Mouse (Mus musculus): ENCODE measurements around the gene Osbpl6.
"Not testable (repeated sequence)": the region's sequence is repeated elsewhere in the genome, so short reads cannot be mapped to it uniquely, and the experiment has no call there.

Gene Osbpl6

GRCm38 (mm10) chr2:76606704-76607103 lies 200.4 kb downstream of the Osbpl6 start:
- in situ Hi-C loops (cut with MboI; ENCODE audit: low pct_unique_long_range_greater_than_20kb in 1 of 2, low sequenced_read_pairs in 2 of 2, unreplicated experiment in 1 of 2), result no loop called here

- in situ Hi-C loops (cut with MboI; ENCODE audit: low pct_unique_long_range_greater_than_20kb in 1 of 2, low sequenced_read_pairs in 2 of 2, unreplicated experiment in 1 of 2), result loop anchor here in 1 of 2 experiments (10.0 kb wide), 1 partner anchor 246 kb away; the partner anchor contains the start of genes Cyct and Rbm45
These were observed 204.2 kb downstream of the Osbpl6 start for GRCm38 (mm10) chr2:76610326-76611104.

- in situ Hi-C loops (cut with MboI; ENCODE audit: low pct_unique_long_range_greater_than_20kb in 1 of 2, low sequenced_read_pairs in 2 of 2, unreplicated experiment in 1 of 2), result loop anchor here in 1 of 2 experiments (10.0 kb wide), 1 partner anchor 247 kb away; the partner anchor contains the start of genes Cyct and Rbm45
These were observed 205.7 kb downstream of the Osbpl6 start for GRCm38 (mm10) chr2:76611996-76612395.

GRCm38 (mm10) chr2:76618078-76618477 lies 211.8 kb downstream of the Osbpl6 start:
- in situ Hi-C loops (cut with MboI; ENCODE audit: low pct_unique_long_range_greater_than_20kb in 1 of 2, low sequenced_read_pairs in 2 of 2, unreplicated experiment in 1 of 2), result loop anchor here in 1 of 2 experiments (10.0 kb wide), 1 partner anchor 253 kb away; the partner anchor contains the start of genes Cyct and Rbm45

- in situ Hi-C loops (cut with MboI; ENCODE audit: low pct_unique_long_range_greater_than_20kb in 1 of 2, low sequenced_read_pairs in 2 of 2, unreplicated experiment in 1 of 2), result no loop called here
These were observed 213.9 kb downstream of the Osbpl6 start for GRCm38 (mm10) chr2:76620188-76620587.

- in situ Hi-C loops (cut with MboI; ENCODE audit: low pct_unique_long_range_greater_than_20kb in 1 of 2, low sequenced_read_pairs in 2 of 2, unreplicated experiment in 1 of 2), result no loop called here
These were observed 215.4 kb downstream of the Osbpl6 start for GRCm38 (mm10) chr2:76621724-76622123.

- in situ Hi-C loops (cut with MboI; ENCODE audit: low pct_unique_long_range_greater_than_20kb in 1 of 2, low sequenced_read_pairs in 2 of 2, unreplicated experiment in 1 of 2), result not testable (repeated sequence)
These were observed 216.0 kb downstream of the Osbpl6 start for GRCm38 (mm10) chr2:76622316-76622715.

GRCm38 (mm10) chr2:76630293-76630692 lies 224.0 kb downstream of the Osbpl6 start:
- in situ Hi-C loops (cut with MboI; ENCODE audit: low pct_unique_long_range_greater_than_20kb in 1 of 2, low sequenced_read_pairs in 2 of 2, unreplicated experiment in 1 of 2), result no loop called here

GRCm38 (mm10) chr2:76631600-76631999 lies 225.3 kb downstream of the Osbpl6 start:
- in situ Hi-C loops (cut with MboI; ENCODE audit: low pct_unique_long_range_greater_than_20kb in 1 of 2, low sequenced_read_pairs in 2 of 2, unreplicated experiment in 1 of 2), result no loop called here

GRCm38 (mm10) chr2:76639637-76640036 lies 233.3 kb downstream of the Osbpl6 start:
- in situ Hi-C loops (cut with MboI; ENCODE audit: low pct_unique_long_range_greater_than_20kb in 1 of 2, low sequenced_read_pairs in 2 of 2, unreplicated experiment in 1 of 2), result no loop called here

- in situ Hi-C loops (cut with MboI; ENCODE audit: low pct_unique_long_range_greater_than_20kb in 1 of 2, low sequenced_read_pairs in 2 of 2, unreplicated experiment in 1 of 2), result no loop called here
These were observed 237.5 kb downstream of the Osbpl6 start for GRCm38 (mm10) chr2:76643801-76644200.

GRCm38 (mm10) chr2:76647441-76647869 lies 241.1 kb downstream of the Osbpl6 start:
- in situ Hi-C loops (cut with MboI; ENCODE audit: low pct_unique_long_range_greater_than_20kb in 1 of 2, low sequenced_read_pairs in 2 of 2, unreplicated experiment in 1 of 2), result no loop called here

- in situ Hi-C loops (cut with MboI; ENCODE audit: low pct_unique_long_range_greater_than_20kb in 1 of 2, low sequenced_read_pairs in 2 of 2, unreplicated experiment in 1 of 2), result no loop called here
These were observed 241.7 kb downstream of the Osbpl6 start, which contains the start of the genes Prkra and Pjvk for GRCm38 (mm10) chr2:76647883-76648570. Gene Prkra (minus strand): TSS chr2:76648015. Gene Pjvk (plus strand): TSS chr2:76648476.

GRCm38 (mm10) chr2:76648666-76649141 lies 242.4 kb downstream of the Osbpl6 start:
- in situ Hi-C loops (cut with MboI; ENCODE audit: low pct_unique_long_range_greater_than_20kb in 1 of 2, low sequenced_read_pairs in 2 of 2, unreplicated experiment in 1 of 2), result no loop called here

Data from mouse embryonic stem cell (cell line).